Mouse (Mus musculus) embryonic facial prominence, embryonic 12.5 days (tissue): ENCODE results near the gene Tbcd. TPM values are rescaled to one million over a fixed set of nuclear protein-coding genes. Genes with fewer than 3 reads are reported as not detected.

Experiments used
- ATAC-seq: fragments of 200-750 bp; cut with Nextera tagmentation; 2 replicates; pipeline ENCODE4 v1.8.0; 2017; ENCODE audit not compliant: insufficient number of reproducible peaks, insufficient read depth, low FRiP score, low TSS enrichment
- H3K27ac ChIP-seq: fragments of 300-500 bp; sonication (generic); 2 replicates; pipeline ENCODE4 v1.5.1; 2016; ENCODE audit warnings: mild to moderate bottlenecking
- H3K27me3 ChIP-seq: fragments of 300-500 bp; sonication (generic); 2 replicates; pipeline ENCODE4 v1.6.1; 2016; ENCODE audit warnings: mild to moderate bottlenecking, moderate library complexity
- H3K36me3 ChIP-seq: fragments of 300-500 bp; sonication (generic); 2 replicates; pipeline ENCODE4 v1.6.1; 2016; ENCODE audit warnings: mild to moderate bottlenecking
- H3K4me1 ChIP-seq: fragments of 300-500 bp; sonication (generic); 2 replicates; pipeline ENCODE4 v1.6.1; 2016
- H3K4me2 ChIP-seq: fragments of 300-500 bp; sonication (generic); replicated peaks from 2 replicates; pipeline ENCODE4 v1.6.1; 2016; ENCODE audit warnings: mild to moderate bottlenecking, moderate library complexity
- H3K4me3 ChIP-seq: fragments of 300-500 bp; sonication (generic); 2 replicates; pipeline ENCODE4 v1.5.1; 2016; ENCODE audit warnings: mild to moderate bottlenecking
- H3K9ac ChIP-seq: fragments of 300-500 bp; sonication (generic); 2 replicates; pipeline ENCODE4 v1.6.1; 2016; ENCODE audit warnings: mild to moderate bottlenecking, moderate library complexity
- H3K9me3 ChIP-seq: fragments of 300-500 bp; sonication (generic); 2 replicates; pipeline ENCODE4 v1.6.1; 2016; ENCODE audit warnings: mild to moderate bottlenecking, moderate library complexity
- WGBS: fragments of 180-500 bp; shearing (Covaris S2); methylation state at CpG from one replicate; pipeline ENCODE4 v1.1.7; 2016; 5-methylcytosine and 5-hydroxymethylcytosine counted together
- polyA plus RNA-seq: library from polyadenylated mRNA; unstranded; fragments of >200 nt; fragmentation: Nextera tagmentation; extraction: Ambion mirVana; gene quantifications from 2 replicates; pipeline ENCODE4 v1.2.1, GENCODE M21; 2016

The Tbcd gene
- polyA plus RNA-seq, 1 experiment from 2014 or later: 51.0 TPM

- no peaks in the 10 kb centered on the region for H3K27me3 ChIP-seq
- peaks cover 52% of the 10 kb centered on the region for H3K36me3 ChIP-seq
- WGBS: 63% methylated on average over 3 of the region's 3 CpGs
- no peak for ATAC-seq
- no peaks in the 10 kb centered on the region for H3K4me1 ChIP-seq
- no peak overlapping the region for H3K27ac ChIP-seq
- no peak overlapping the region for H3K9ac ChIP-seq
- H3K9me3 ChIP-seq: no peaks in the 10 kb centered on the region
- H3K4me3 ChIP-seq: no peak overlapping the region
- H3K4me2 ChIP-seq: no peak overlapping the region
Observed at GRCm38 (mm10) chr11:121615961-121616485, 164.3 kb downstream of the Tbcd start.

GRCm38 (mm10) chr11:121616501-121616900 is 164.8 kb downstream of the Tbcd start:
- Histone ChIP-seq H3K4me2 (no peak overlapping the region), H3K9ac (no peak overlapping the region), H3K27ac (no peak overlapping the region), H3K27me3 (no peaks in the 10 kb centered on the region), H3K4me1 (no peaks in the 10 kb centered on the region), H3K36me3 (peaks cover 54% of the 10 kb centered on the region), H3K4me3 (no peak overlapping the region), H3K9me3 (no peaks in the 10 kb centered on the region)
- ATAC-seq: no peak

- WGBS: 96% methylated on average over 1 of the region's 1 CpGs
- no peak for ATAC-seq
- H3K4me1 ChIP-seq: no peaks in the 10 kb centered on the region
- no peak overlapping the region for H3K27ac ChIP-seq
- no peaks in the 10 kb centered on the region for H3K9me3 ChIP-seq
- no peak overlapping the region for H3K4me2 ChIP-seq
- no peaks in the 10 kb centered on the region for H3K27me3 ChIP-seq
- no peak overlapping the region for H3K4me3 ChIP-seq
- H3K36me3 ChIP-seq: peaks cover 60% of the 10 kb centered on the region
- H3K9ac ChIP-seq: no peak overlapping the region
Observed at GRCm38 (mm10) chr11:121617371-121617770, 165.6 kb downstream of the Tbcd start.

- no peaks in the 10 kb centered on the region for H3K9me3 ChIP-seq
- H3K27me3 ChIP-seq: no peaks in the 10 kb centered on the region
- no peak overlapping the region for H3K4me2 ChIP-seq
- ATAC-seq: no peak
- 77% methylated on average over 4 of the region's 4 CpGs for WGBS
- H3K4me3 ChIP-seq: no peak overlapping the region
- peaks cover 45% of the 10 kb centered on the region for H3K36me3 ChIP-seq
- no peak overlapping the region for H3K9ac ChIP-seq
- no peaks in the 10 kb centered on the region for H3K4me1 ChIP-seq
- H3K27ac ChIP-seq: no peak overlapping the region
Observed at GRCm38 (mm10) chr11:121625007-121625406, 173.3 kb downstream of the Tbcd start.

- H3K36me3 ChIP-seq: peaks cover 26% of the 10 kb centered on the region
- no peak overlapping the region for H3K9ac ChIP-seq
- no peaks in the 10 kb centered on the region for H3K4me1 ChIP-seq
- no peak overlapping the region for H3K4me2 ChIP-seq
- no peaks in the 10 kb centered on the region for H3K9me3 ChIP-seq
- no peak overlapping the region for H3K27ac ChIP-seq
- 88% methylated on average over 5 of the region's 5 CpGs for WGBS
- H3K27me3 ChIP-seq: no peaks in the 10 kb centered on the region
- no peak for ATAC-seq
- no peak overlapping the region for H3K4me3 ChIP-seq
Observed at GRCm38 (mm10) chr11:121627521-121627920, 175.8 kb downstream of the Tbcd start.

GRCm38 (mm10) chr11:121629529-121629928 is 177.8 kb downstream of the Tbcd start:
- Histone ChIP-seq H3K4me1 (no peaks in the 10 kb centered on the region), H3K36me3 (peaks cover 22% of the 10 kb centered on the region), H3K9me3 (no peaks in the 10 kb centered on the region), H3K27ac (no peak overlapping the region), H3K9ac (no peak overlapping the region), H3K4me2 (no peak overlapping the region), H3K27me3 (no peaks in the 10 kb centered on the region), H3K4me3 (no peak overlapping the region)
- no peak for ATAC-seq
- 96% methylated on average over 6 of the region's 6 CpGs for WGBS

- H3K4me1 ChIP-seq: no peaks in the 10 kb centered on the region
- H3K36me3 ChIP-seq: peaks cover 22% of the 10 kb centered on the region
- 82% methylated on average over 4 of the region's 4 CpGs for WGBS
- H3K9me3 ChIP-seq: no peaks in the 10 kb centered on the region
- no peak overlapping the region for H3K9ac ChIP-seq
- no peak overlapping the region for H3K4me3 ChIP-seq
- no peak overlapping the region for H3K27ac ChIP-seq
- no peaks in the 10 kb centered on the region for H3K27me3 ChIP-seq
- no peak overlapping the region for H3K4me2 ChIP-seq
- no peak for ATAC-seq
Observed at GRCm38 (mm10) chr11:121630406-121630805, 178.7 kb downstream of the Tbcd start.

- Histone ChIP-seq H3K27me3 (no peaks in the 10 kb centered on the region), H3K36me3 (peaks cover 22% of the 10 kb centered on the region), H3K9ac (no peak overlapping the region), H3K27ac (no peak overlapping the region), H3K4me2 (no peak overlapping the region), H3K4me3 (no peak overlapping the region), H3K9me3 (no peaks in the 10 kb centered on the region), H3K4me1 (no peaks in the 10 kb centered on the region)
- ATAC-seq: no peak
- 93% methylated on average over 7 of the region's 7 CpGs for WGBS
Observed at GRCm38 (mm10) chr11:121631410-121631809, 179.7 kb downstream of the Tbcd start.

GRCm38 (mm10) chr11:121636646-121637045 is 184.9 kb downstream of the Tbcd start:
- WGBS: 88% methylated on average over 10 of the region's 10 CpGs
- Histone ChIP-seq H3K4me2 (no peak overlapping the region), H3K4me3 (no peak overlapping the region), H3K27me3 (no peaks in the 10 kb centered on the region), H3K9ac (no peak overlapping the region), H3K4me1 (no peaks in the 10 kb centered on the region), H3K27ac (no peak overlapping the region), H3K9me3 (no peaks in the 10 kb centered on the region), H3K36me3 (peaks cover 16% of the 10 kb centered on the region)
- ATAC-seq: no peak

GRCm38 (mm10) chr11:121641501-121642145 is 189.9 kb downstream of the Tbcd start:
- WGBS: 69% methylated on average over 2 of the region's 2 CpGs
- no peak overlapping the region for H3K27ac ChIP-seq
- no peaks in the 10 kb centered on the region for H3K27me3 ChIP-seq
- no peak for ATAC-seq
- no peak overlapping the region for H3K4me3 ChIP-seq
- H3K9ac ChIP-seq: no peak overlapping the region
- H3K36me3 ChIP-seq: peaks cover 16% of the 10 kb centered on the region
- H3K9me3 ChIP-seq: no peaks in the 10 kb centered on the region
- H3K4me1 ChIP-seq: no peaks in the 10 kb centered on the region
- H3K4me2 ChIP-seq: no peak overlapping the region

- H3K4me3 ChIP-seq: no peak overlapping the region
- H3K36me3 ChIP-seq: peaks cover 7% of the 10 kb centered on the region; the same call in 1 of the 2 replicates
- H3K27me3 ChIP-seq: no peaks in the 10 kb centered on the region
- H3K4me1 ChIP-seq: no peaks in the 10 kb centered on the region
- 91% methylated on average over 6 of the region's 6 CpGs for WGBS
- H3K9me3 ChIP-seq: no peaks in the 10 kb centered on the region
- H3K4me2 ChIP-seq: no peak overlapping the region
- H3K27ac ChIP-seq: no peak overlapping the region
- H3K9ac ChIP-seq: no peak overlapping the region
- ATAC-seq: no peak
Observed at GRCm38 (mm10) chr11:121645394-121645793, 193.6 kb downstream of the Tbcd start.

GRCm38 (mm10) chr11:121647321-121647720 is 195.6 kb downstream of the Tbcd start:
- no peak overlapping the region for H3K4me3 ChIP-seq
- no peaks in the 10 kb centered on the region for H3K9me3 ChIP-seq
- no peak overlapping the region for H3K27ac ChIP-seq
- no peaks in the 10 kb centered on the region for H3K27me3 ChIP-seq
- no peak for ATAC-seq
- WGBS: 61% methylated on average over 9 of the region's 9 CpGs
- no peaks in the 10 kb centered on the region for H3K4me1 ChIP-seq
- no peak overlapping the region for H3K4me2 ChIP-seq
- peaks cover 12% of the 10 kb centered on the region; the same call in 1 of the 2 replicates for H3K36me3 ChIP-seq
- H3K9ac ChIP-seq: no peak overlapping the region
